Mouse (Mus musculus) liver, adult 2 months (tissue): Measurements from ENCODE around the gene Nlgn1. TPM values are rescaled to one million over a fixed set of nuclear protein-coding genes. Genes with fewer than 3 reads are reported as not detected.
"Not testable (repeated sequence)": the region's sequence is repeated elsewhere in the genome, so short reads cannot be mapped to it uniquely, and the experiment has no call there.

Source experiments
- DNase-seq: peaks from one replicate; pipeline ENCODE4 v3.0.0-alpha.2; 2011; ENCODE audit warnings: low read depth, low spot score; ENCODE audit errors: extremely low read depth
- H3K27ac ChIP-seq: fragments of 200-500 bp; replicated peaks from 2 replicates; pipeline ENCODE4 v1.5.1; 2012; ENCODE audit warnings: low read depth, mild to moderate bottlenecking, control low read depth, inconsistent platforms, low read length; ENCODE audit not compliant: insufficient read depth
- H3K27me3 ChIP-seq: fragments of 200-500 bp; 2 replicates; pipeline ENCODE4 v1.6.1; 2012; ENCODE audit warnings: mild to moderate bottlenecking, moderate library complexity, low read length, inconsistent platforms; ENCODE audit not compliant: control insufficient read depth, insufficient read depth
- H3K36me3 ChIP-seq: fragments of 200-500 bp; 2 replicates; pipeline ENCODE4 v1.6.1; 2012; ENCODE audit warnings: low read length, inconsistent platforms; ENCODE audit not compliant: control insufficient read depth, insufficient read depth
- H3K4me1 ChIP-seq: fragments of 200-500 bp; 2 replicates; pipeline ENCODE4 v1.6.1; 2011; ENCODE audit warnings: low read length; ENCODE audit not compliant: control insufficient read depth, insufficient read depth
- H3K4me3 ChIP-seq: fragments of 200-500 bp; 2 replicates; pipeline ENCODE4 v1.5.1; 2011; ENCODE audit warnings: low read depth, mild to moderate bottlenecking, control low read depth, low read length, moderate library complexity; ENCODE audit not compliant: insufficient read depth
- H3K79me2 ChIP-seq: fragments of 200-500 bp; 2 replicates; pipeline ENCODE4 v1.6.1; 2012; ENCODE audit warnings: inconsistent platforms, mild to moderate bottlenecking, low read length, moderate library complexity; ENCODE audit not compliant: control insufficient read depth, insufficient read depth
- H3K9ac ChIP-seq: fragments of 200-500 bp; 2 replicates; pipeline ENCODE4 v1.6.1; 2012; ENCODE audit warnings: low read depth, mild to moderate bottlenecking, control low read depth, inconsistent platforms, low read length
- CTCF ChIP-seq: fragments of 200-500 bp; IDR thresholded peaks from 2 replicates; pipeline ENCODE4 v1.5.1; 2011; ENCODE audit warnings: low read depth, low read length, control low read depth
- POLR2A ChIP-seq: fragments of 200-500 bp; IDR thresholded peaks from 2 replicates; pipeline ENCODE4 v1.6.1; 2011; ENCODE audit warnings: low read length, control low read depth; ENCODE audit not compliant: insufficient read depth; ENCODE audit errors: extremely low read depth
- WGBS: fragments of 180-500 bp; shearing (Covaris S2); methylation state at CpG from one replicate; pipeline ENCODE4 v1.1.7; 2018; 5-methylcytosine and 5-hydroxymethylcytosine counted together
- polyA plus RNA-seq: library from polyadenylated mRNA; depleted of rRNA; stranded (reverse); fragments of >200 nt; gene quantifications from 2 replicates; pipeline ENCODE4 v1.2.3, GENCODE M21; 2012
- total RNA-seq: library from RNA; depleted of rRNA; stranded (reverse); fragments of >200 nt; gene quantifications from 2 replicates; pipeline ENCODE4 v1.2.3, GENCODE M21; 2014

The Nlgn1 gene
- total and polyA plus RNA-seq, 2 experiments = not detected

- H3K4me1 ChIP-seq = no peaks in the 10 kb centered on the region
- no peak for TF ChIP-seq POLR2A
- no peak for TF ChIP-seq CTCF
- H3K27ac ChIP-seq = no peak overlapping the region
- H3K27me3 ChIP-seq = no peaks in the 10 kb centered on the region
- no peak for DNase-seq
- H3K4me3 ChIP-seq = no peak overlapping the region
- H3K9ac ChIP-seq = no peak overlapping the region
- H3K36me3 ChIP-seq = no peaks in the 10 kb centered on the region
- WGBS = 89% methylated on average over 4 of the region's 4 CpGs
- no peaks in the 10 kb centered on the region for H3K79me2 ChIP-seq
These were observed 686.2 kb downstream of the Nlgn1 start for GRCm38 (mm10) chr3:25645895-25646691.

- TF ChIP-seq CTCF (no peak), POLR2A (no peak)
These were observed 703.1 kb downstream of the Nlgn1 start for GRCm38 (mm10) chr3:25629198-25629597.

GRCm38 (mm10) chr3:25606597-25606996, 725.7 kb downstream of the Nlgn1 start:
- TF ChIP-seq CTCF (no peak), POLR2A (no peak)
- WGBS = 38% methylated on average over 1 of the region's 1 CpGs
- no peak for DNase-seq
- Histone ChIP-seq H3K27ac (no peak overlapping the region), H3K9ac (no peak overlapping the region), H3K27me3 (no peaks in the 10 kb centered on the region), H3K79me2 (no peaks in the 10 kb centered on the region), H3K4me1 (no peaks in the 10 kb centered on the region), H3K4me3 (no peak overlapping the region), H3K36me3 (no peaks in the 10 kb centered on the region)

More at GRCm38 (mm10) chr3:25629198-25629597, 703.1 kb downstream of the Nlgn1 start:
- H3K27me3 ChIP-seq = no peaks in the 10 kb centered on the region
- H3K27ac ChIP-seq = no peak overlapping the region
- no peaks in the 10 kb centered on the region for H3K79me2 ChIP-seq
- no peak overlapping the region for H3K4me3 ChIP-seq
- 93% methylated on average over 2 of the region's 2 CpGs for WGBS
- H3K9ac ChIP-seq = no peak overlapping the region
- H3K4me1 ChIP-seq = no peaks in the 10 kb centered on the region
- no peak for DNase-seq
- no peaks in the 10 kb centered on the region for H3K36me3 ChIP-seq

GRCm38 (mm10) chr3:25597513-25597912, 734.7 kb downstream of the Nlgn1 start:
- WGBS = 79% methylated on average over 5 of the region's 5 CpGs
- H3K36me3 ChIP-seq = no peaks in the 10 kb centered on the region

GRCm38 (mm10) chr3:25575526-25575925, 756.7 kb downstream of the Nlgn1 start:
- no peaks in the 10 kb centered on the region for H3K79me2 ChIP-seq
- no peaks in the 10 kb centered on the region for H3K36me3 ChIP-seq
- no peaks in the 10 kb centered on the region for H3K4me1 ChIP-seq
- 76% methylated on average over 5 of the region's 5 CpGs for WGBS
- no peak overlapping the region for H3K9ac ChIP-seq
- H3K4me3 ChIP-seq = no peak overlapping the region
- H3K27ac ChIP-seq = no peak overlapping the region
- no peak for DNase-seq
- TF ChIP-seq POLR2A (no peak), CTCF (no peak)
- H3K27me3 ChIP-seq = no peaks in the 10 kb centered on the region

More at GRCm38 (mm10) chr3:25597513-25597912, 734.7 kb downstream of the Nlgn1 start:
- DNase-seq = no peak
- Histone ChIP-seq H3K4me3 (no peak overlapping the region), H3K79me2 (no peaks in the 10 kb centered on the region), H3K4me1 (no peaks in the 10 kb centered on the region), H3K9ac (no peak overlapping the region), H3K27me3 (no peaks in the 10 kb centered on the region), H3K27ac (no peak overlapping the region)
- TF ChIP-seq CTCF = no peak

GRCm38 (mm10) chr3:25574840-25575239, 757.4 kb downstream of the Nlgn1 start:
- Histone ChIP-seq H3K27ac (no peak overlapping the region), H3K9ac (no peak overlapping the region), H3K36me3 (no peaks in the 10 kb centered on the region), H3K4me1 (no peaks in the 10 kb centered on the region), H3K4me3 (no peak overlapping the region), H3K79me2 (no peaks in the 10 kb centered on the region), H3K27me3 (no peaks in the 10 kb centered on the region)
- 85% methylated on average over 3 of the region's 3 CpGs for WGBS
- no peak for DNase-seq
- TF ChIP-seq CTCF (no peak), POLR2A (no peak)

- H3K9ac ChIP-seq, H3K4me3 ChIP-seq, H3K4me1 ChIP-seq, DNase-seq, H3K27ac ChIP-seq, H3K36me3 ChIP-seq, H3K27me3 ChIP-seq, H3K79me2 ChIP-seq: not testable (repeated sequence)
- WGBS = 84% methylated on average over 1 of the region's 1 CpGs
These were observed 773.7 kb downstream of the Nlgn1 start for GRCm38 (mm10) chr3:25558513-25558912.

GRCm38 (mm10) chr3:25549097-25549496, 783.2 kb downstream of the Nlgn1 start:
- H3K4me3 ChIP-seq, H3K79me2 ChIP-seq, DNase-seq, H3K9ac ChIP-seq, H3K4me1 ChIP-seq, H3K27ac ChIP-seq, H3K36me3 ChIP-seq, H3K27me3 ChIP-seq: not testable (repeated sequence)
- WGBS = 88% methylated on average over 6 of the region's 7 CpGs
